Mouse (Mus musculus) fibroblast of lung, adult 2 months (primary cell): ENCODE results near the gene Gk5.
"Not testable (repeated sequence)": the region's sequence is repeated elsewhere in the genome, so short reads cannot be mapped to it uniquely, and the experiment has no call there.

ENCODE experiments used
- DNase-seq: peaks from one replicate; pipeline ENCODE4 v3.0.0-alpha.2; 2011; ENCODE audit warnings: low read depth

Gk5 gene

DNA sequence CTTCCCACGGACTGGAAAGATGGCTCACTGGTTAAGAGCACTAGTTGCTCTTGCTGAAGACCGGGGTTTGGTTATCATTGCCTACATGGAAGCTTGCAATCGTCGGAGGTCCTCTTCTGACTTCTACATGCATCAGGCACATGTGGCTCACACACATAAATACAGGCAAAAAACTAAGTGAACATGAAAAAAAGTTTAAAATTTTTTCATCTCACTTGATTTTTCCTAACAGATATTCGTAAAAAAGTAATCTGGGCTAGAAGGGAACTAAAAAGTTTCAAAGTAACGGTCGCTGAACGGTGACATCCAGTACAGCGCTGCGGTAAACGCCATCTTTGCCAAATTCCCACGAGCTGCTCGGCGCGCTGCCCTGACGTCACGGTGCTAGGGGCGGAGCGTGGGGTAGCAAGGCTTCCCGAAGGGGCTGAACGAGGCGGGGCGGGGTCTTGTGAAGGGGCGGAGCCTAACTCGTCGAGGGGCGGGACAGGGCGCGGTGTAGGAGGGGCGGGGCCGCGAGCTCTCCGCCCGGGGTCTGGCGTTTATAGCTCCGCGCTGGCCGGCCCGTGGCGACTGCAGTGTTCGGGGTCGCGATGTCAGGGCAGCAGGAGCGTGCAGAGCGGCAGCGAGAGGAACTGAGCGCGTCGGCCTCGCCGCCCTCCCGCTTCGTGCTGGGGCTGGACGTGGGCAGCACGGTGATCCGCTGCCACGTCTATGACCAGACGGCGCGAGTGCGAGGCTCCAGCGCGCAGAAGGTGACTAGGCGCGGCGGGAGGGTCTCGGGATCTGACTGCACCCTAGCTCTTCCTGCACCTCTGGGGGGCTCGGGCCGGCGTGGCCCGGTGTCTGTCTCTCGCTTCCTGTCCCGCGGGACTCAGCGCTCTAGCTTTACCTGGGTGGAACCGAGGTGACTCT, at the start of gene Gk5:
Gk5 (plus strand) TSS at position 502 of the 912 bp plus-strand sequence.
- DNase-seq = peak; percentile 86

DNA sequence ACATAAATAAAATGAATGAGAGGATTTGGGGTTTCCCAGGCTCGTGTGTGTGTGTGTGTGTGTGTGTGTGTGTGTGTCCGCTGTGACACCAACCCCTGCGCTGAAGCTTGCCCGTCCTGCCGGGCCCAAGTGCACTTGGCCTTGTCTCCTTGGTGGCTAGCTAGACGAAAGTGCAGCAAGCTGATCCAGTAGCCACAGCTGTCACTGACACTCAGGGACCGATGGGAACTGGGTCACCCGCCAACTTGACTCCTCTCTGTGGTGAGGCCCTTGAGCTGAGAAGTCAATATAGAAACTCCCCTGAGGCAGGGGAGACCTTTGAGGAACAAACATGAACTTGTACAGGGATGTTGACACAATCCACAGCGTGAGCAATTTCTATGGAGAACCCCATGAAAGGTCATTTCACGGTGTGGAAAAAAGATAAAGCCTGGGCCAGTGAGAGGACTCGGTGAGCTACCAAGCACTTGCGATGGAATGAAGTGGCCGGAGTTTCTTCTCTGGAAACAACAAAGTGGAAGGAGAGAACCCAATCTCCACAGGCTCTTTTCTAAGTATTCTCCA, 40.3 kb upstream of the Gk5 start:
- no peak for DNase-seq

DNA sequence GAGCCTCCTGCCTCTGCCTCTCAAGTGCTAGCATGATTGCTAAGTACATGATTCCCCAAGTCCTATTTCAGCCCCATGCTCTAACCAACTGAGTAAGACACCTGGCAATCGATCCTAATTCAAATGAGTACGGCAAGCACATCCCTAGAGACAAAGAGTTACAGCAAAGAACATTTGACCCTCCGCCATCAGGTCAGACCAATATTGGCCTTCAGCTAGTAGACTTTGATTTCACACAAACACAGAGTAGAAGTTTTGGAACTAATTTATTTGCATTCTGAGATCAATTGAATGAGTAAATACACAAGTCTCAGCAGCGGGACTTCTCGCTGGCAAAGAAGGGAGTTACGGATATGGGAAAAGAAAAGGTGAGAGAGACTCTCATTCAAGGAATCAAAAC, 33.9 kb upstream of the Gk5 start:
- no peak for DNase-seq

DNA sequence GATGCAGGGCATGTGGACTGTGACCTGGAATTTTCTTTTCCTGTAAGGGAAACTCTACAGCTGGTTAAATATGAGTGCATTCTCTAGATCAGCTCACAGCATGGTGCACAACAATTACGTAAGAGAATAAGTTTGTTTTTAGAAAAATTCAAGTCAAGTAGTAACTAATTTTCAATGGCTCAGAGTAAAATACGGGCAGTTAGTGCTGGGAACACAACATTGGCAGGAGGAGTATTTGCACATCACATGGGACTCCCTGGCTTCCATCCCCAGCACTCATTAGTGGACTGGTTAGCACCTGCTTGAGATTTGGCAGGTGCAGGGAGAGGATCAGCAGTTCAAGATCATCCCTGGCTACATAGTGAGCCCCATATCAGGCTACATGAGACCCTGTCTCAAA, 31.5 kb upstream of the Gk5 start:
- DNase-seq = no peak

DNA sequence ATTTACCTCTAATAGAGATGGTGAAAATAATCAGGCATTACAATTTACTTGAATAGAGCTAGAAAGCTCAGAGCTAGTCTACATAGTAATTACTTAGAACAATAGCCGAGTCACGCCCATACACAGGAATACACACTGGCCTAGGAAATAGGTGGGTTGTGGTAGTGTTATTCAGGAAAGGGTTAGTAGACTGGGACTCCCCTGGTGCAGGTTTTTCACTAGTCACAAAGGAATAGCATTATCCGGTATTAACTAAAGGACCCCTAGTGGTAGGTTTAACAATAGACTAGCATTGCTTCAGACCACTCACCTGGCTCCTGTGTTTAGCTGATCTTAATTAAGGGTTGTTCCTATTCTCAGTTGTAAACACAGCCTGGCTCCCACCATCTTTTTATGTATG, 30.7 kb upstream of the Gk5 start:
- DNase-seq = not testable (repeated sequence)

DNA sequence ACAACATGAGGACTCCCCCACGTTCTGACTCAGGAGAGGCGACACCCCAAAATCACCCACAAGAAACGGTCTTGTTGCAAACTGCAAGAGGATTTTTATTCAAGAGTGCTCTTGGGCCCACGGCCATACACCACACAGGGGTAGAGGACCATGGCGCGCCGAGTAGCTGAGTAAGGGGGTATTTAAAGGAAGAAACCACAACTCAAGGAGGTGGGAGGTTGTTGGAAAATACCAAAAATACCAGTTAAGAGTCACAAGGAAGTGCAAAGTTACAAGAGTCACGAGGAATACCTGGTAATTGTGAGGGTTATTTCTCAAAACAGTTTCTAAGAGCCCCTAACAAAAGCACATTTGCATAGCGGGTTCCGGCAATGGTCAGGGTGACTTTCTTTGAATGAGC, 26.5 kb upstream of the Gk5 start:
- not testable (repeated sequence) for DNase-seq

DNA sequence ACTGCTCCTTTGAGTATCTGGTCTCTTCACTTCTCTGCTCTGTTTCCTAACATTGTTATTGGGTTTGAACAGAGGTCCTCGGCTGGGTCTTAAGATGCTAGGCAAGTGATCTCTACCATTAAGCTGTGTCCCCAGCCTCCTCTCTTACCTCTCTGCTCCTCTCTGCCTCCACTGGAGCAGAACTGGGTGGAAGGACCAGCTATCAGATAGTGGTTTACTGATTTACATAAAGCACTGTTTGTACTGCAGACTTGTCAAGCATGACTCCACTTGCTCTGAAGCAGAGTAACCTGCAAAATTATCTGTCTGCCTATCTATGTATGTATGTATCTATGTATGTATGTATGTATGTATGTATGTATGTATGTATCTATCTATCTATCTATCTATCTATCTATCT, 25.9 kb upstream of the Gk5 start:
- DNase-seq = no peak

DNA sequence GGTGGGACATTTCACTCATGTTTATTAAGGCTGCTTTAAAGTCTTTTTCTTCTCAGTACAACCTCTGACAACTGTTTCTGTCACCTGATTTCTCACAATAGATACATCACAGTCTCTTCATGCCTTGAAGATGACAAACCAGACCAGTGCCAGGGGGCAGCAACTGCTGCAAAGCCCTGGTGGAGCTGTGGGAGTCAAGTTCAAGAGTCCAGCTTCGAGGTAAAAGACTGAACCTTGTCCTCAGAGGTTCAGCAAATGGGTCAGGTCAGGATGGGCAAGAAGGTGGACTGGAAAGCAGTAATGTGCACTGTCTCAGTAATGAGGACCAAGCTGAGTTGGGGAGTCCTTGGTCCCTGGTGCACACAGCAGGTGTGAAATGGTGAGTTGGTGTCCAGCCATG, 24.8 kb upstream of the Gk5 start:
- no peak for DNase-seq

DNA sequence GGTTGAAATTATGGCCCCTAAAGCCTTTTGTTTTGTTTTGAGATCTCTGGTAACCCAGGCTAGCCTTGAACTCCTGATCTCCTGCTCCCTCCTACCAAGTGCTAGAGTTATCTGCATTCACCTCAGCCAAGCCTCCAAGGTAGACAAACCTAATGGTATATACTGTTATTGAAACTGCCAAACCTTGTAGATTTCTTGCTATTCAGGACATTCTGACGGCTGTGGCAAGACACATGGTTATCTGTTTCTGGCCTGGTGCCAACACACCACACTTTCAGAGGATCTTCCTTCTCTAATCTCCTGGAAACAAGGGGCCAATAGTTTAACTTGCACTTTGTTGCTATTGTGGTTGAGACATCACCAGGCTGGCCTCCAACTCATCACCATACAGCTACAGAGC, 24.0 kb upstream of the Gk5 start:
- no peak for DNase-seq

DNA sequence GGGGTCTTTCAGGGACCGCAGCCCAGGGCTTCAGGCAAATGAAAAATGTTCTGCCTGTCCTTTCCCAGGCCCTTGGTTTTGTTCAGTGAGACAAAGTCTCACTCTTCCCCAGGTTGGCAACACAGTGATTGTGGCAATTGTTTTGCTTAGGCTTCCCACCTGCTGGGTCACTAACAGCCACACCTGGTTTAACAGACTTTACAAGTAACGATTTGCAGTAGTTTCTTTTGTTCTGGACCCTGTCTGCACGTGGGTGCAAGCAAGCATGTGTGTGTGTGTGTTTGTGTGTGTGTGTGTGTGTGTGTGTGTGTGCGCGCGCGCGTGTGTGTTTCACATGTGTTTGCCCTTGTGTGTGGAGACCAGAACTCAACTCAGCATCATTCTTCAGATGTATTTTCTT, 16.3 kb upstream of the Gk5 start:
- DNase-seq = no peak

DNA sequence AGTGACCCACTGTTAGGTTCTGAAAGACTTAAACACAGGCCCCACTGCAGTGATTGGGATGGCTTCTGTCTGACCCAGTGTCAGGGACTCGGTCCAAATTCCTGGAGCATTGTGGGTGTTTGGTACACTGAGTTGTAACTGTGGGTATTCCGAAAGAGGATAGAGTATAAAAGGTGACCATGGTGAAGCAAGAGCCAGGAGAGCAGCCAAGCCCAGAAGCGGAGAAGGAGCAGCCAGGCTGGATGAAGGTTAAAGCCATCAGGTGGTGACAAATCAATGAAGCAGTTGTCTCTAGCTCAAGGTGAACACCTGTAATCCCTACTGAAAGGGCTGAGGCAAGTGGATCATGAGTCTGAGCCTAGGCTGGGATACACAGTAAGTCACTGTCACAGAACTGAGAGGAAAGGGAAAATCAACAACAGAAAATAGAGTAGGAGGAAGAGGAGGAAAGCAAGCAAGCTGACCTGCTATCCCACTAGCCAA, 6.2 kb upstream of the Gk5 start:
- no peak for DNase-seq

DNA sequence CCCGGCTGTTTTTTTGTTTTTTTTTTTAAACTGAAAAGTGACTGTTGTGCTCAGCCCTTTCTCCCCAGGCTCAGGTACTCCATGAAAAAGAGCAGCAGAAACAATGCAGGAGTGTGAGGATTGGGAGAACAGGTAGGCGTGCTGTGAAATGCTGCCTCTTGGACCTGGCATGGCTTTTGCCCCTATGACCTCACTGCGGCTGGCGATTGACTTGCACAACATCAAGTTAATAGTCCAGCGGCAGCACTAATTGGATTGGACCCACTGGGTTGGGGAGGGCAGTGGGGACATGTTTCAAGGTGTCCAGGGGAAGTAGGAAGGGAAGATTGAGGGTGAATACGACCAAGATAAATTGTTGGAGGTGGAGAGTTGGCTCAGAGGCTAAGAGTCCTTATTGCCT, 2.4 kb upstream of the Gk5 start:
- no peak for DNase-seq

DNA sequence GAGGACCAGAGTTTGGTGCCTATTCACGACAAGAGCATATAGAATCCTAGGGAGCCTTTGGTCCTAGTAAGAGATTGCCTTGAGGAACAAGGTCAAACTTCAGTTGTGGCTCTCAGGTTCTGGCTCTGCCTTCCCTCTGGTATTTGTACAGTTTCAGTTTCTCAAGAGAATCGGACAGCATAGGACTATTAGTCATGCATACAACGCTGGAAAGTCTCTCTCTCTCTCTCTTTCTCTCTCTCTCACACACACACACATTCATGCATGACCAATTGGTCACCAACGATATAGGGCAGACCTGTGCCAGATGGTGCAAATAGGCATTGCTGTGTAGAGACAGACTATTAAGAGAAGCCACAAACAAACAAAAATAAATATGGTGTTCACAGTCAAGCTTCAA, 946 bp upstream of the Gk5 start:
- DNase-seq = no peak

DNA sequence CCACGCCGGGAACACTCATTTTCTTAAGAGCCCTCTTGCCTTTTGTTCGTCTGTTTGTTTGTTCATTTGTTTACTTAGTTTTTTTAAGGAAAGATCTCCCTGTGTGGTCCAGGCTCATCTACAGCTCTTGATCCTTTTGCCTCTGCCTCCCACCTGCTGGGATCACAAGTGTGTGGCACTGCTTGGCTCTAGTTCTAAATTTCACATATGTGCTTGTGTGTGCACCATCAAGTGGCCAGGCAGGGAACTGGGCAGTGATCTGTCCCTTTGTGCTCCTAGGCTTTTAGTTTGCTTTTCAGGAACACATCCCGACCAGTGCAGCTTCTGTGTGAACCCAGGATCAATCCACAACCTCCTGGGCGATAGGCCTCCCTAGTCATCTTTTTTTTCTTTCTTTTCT, 8.8 kb downstream of the Gk5 start:
- DNase-seq = no peak

DNA sequence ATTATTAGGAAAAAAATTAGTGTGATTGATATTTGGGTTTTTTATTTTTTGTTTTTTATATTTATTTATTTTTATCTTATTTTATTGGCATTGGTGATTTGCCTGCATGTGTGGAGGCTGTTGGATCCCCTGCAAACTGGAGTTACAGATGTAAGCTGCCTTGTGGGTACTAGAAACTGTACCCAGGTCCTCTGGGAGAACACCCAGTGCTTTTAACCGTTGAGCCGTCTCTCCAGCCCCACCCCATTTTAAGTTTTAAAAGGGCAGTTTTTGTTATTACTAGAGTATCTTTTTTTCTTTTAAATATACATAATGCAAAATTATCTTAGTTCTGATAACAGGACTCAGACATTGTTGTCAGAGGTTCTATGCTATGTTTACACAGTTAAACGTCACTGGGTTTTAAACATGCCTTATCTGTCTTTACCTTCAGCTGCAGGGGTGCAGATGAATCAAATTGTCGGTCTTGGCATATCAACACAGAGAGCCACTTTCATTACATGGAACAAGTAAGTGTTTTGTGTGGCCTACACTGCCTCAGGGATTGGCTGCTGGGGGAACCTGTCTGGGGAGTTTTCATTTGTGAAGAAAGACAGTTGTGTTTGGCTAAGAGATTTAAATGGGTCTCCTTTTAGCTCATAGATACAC, 13.9 kb downstream of the Gk5 start:
- no peak for DNase-seq

DNA sequence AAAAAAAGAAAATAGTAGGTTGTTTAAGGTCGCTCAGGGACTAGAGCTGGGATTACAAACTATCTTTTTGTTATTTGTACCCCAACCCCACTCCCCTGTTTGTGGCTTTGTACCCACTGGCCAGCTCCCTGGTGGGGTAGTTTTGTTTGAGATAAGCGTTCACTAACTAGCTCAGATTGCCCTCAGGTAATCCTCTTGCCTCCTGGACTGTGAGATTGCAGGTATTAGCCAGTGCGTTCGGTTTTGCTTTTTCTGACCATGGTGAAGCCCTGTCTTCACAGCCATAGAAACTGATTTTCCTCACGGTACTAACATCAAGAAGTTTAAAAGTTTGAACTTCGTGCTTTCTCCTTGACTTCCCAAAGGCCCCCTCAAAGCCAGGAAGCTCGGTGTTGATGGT, 15.3 kb downstream of the Gk5 start:
- no peak for DNase-seq

DNA sequence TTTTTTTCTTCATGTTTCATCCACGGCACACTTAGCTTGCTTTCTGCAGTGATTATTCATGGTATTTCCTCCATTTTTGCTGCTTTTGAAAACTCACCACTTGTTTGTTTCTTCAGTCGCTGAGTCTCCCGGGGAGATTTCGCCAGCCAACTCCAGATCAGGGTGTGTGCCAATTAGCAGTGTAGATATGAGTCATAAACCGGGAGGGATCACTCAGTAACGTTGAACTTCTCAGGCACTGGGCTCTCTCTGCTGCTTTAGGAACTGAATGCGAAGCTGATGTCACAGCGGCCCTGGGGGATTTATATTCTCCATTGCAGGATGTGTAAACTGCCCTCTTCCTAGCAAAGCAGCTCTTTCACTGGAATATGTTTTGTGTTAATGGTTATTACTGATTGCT, 15.8 kb downstream of the Gk5 start:
- DNase-seq = peak; percentile 95

DNA sequence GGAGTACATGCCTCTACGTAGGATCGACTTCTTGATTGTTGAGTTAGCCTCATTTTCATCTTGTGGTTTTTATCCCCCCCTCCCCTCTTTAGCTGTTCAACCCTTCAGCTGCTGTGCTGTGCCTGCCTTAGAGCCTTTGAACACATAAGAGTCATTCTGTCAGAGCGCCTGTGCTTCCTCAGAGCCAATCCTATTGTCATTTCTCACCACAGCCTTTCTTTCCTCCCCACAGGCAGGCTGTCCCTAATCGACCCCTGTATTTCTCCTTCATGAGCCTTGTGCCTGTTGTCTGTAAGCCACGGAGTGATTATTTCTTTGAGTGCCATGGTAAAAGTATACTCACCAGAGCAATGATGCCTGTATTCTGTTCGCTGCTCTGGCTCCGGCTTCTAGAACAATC, 16.3 kb downstream of the Gk5 start:
- no peak for DNase-seq

DNA sequence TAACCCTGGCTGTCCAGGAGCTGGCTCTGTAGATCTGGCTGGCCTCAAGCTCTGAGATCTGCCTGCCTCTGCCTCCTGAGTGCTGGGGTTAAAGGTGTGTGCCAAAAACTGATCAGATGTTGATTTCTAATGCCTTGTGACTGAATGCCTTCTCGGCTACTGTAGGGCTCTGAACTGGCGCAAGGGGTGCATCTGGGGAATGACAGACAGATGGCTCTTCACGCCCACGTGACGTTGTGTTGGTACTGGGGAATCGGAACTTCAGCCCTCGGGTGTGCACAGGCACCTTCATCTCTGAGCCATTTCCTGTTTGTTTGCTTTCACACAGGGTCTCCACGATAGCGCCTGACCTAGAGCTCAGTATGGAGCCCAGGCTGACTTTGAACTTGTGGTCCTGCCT, 19.8 kb downstream of the Gk5 start:
- no peak for DNase-seq

DNA sequence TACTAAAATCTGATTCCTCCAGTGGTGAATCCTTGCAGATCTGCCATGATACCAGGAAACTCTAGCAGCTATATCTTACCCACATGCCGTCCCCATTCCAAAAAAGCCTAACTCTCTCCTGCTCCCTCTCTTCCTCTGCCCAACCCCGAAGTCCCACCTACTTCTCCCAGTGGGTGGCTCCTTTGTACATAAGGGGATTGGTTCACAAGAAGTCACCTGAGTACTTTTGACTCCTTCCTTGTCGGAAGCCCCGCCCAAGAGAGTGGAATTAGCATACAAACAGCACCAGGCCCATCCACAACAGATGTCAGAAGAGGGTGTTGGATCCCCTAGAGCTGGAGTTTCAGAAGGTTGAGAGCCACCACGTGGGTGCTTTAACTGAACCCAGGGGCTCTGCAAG, 20.7 kb downstream of the Gk5 start:
- DNase-seq = no peak

DNA sequence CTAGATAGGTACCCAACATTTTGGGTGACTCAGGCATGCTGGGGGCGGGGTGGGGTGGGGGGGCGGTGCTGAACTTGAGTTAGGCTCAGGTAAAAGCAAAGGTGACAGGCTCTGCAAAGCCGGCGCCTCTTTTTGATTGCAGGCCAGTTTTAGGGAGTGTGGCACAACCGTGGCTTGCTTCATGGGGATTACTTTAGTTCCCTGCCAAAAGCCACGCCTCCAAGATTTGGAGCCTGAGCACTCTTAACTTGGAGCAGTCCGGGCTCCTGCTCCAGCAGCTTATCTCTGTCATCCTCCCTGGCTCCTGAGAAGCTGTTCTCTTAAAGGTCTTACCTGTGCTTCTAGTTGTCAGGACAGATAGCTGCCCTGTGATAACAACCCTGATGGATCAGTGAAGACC, 21.8 kb downstream of the Gk5 start:
- no peak for DNase-seq

DNA sequence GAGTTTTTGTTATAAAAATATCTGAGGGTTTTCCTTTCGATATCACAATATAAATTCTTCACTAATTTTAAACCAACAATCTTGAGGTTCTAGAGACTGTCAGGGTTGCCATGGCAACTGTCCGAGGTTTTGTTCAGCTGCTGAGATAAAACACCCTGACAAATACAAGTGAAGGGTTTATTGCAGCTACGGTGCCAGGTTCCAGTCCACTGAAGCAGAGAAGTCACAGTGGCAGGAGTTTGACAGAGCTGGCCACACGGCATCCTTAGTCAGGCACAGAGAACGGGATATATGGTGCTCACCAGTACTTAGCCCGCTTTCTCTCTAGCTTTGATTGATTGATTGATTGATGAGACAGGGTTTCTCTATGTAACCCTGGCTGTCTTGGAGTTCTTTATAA, 23.3 kb downstream of the Gk5 start:
- DNase-seq = no peak

DNA sequence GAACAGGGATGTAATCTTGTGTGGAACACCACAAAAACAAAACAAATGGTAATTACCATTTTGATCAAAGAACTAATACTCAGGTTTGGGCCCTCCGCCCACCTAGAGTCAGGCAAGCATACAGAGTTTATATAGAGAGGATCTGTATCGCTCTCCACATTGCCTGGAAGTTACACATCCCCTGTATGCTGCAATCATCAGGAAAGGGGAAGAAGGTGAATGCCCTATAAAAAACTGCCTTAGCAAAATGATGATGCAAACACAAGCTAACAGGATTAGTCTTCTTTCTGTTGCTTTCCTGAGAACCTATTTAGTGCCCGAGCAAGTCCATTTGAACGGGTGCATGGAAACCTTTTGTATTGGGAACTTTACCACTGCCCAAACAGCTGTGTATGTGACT, 24.5 kb downstream of the Gk5 start:
- no peak for DNase-seq
